Mouse (Mus musculus): ENCODE measurements around the gene Map3k5. TPM values are rescaled to one million over a fixed set of nuclear protein-coding genes. Genes with fewer than 3 reads are reported as not detected.

Gene Map3k5
- total RNA-seq, 2 experiments from 2014 or later: 2.8 to 5.9 TPM

GRCm38 (mm10) chr10:20132933-20133652 is 198.8 kb downstream of the Map3k5 start:
- no peak for ATAC-seq (replicated peaks; ENCODE audit: low FRiP score, low TSS enrichment, poor library complexity, severe bottlenecking)

GRCm38 (mm10) chr10:20135350-20136058 is 201.2 kb downstream of the Map3k5 start:
- ATAC-seq (replicated peaks; ENCODE audit: low FRiP score, low TSS enrichment, poor library complexity, severe bottlenecking): peak; percentile 91

- no peak for ATAC-seq (replicated peaks; ENCODE audit: low FRiP score, low TSS enrichment, poor library complexity, severe bottlenecking)
Measured at GRCm38 (mm10) chr10:20136505-20136904, 202.2 kb downstream of the Map3k5 start.

GRCm38 (mm10) chr10:20141376-20141775 is 207.1 kb downstream of the Map3k5 start:
- ATAC-seq (replicated peaks; ENCODE audit: low FRiP score, low TSS enrichment, poor library complexity, severe bottlenecking): no peak

- peak; percentile 25 for ATAC-seq (replicated peaks; ENCODE audit: low FRiP score, low TSS enrichment, poor library complexity, severe bottlenecking)
Measured at GRCm38 (mm10) chr10:20148130-20148772, 214.0 kb downstream of the Map3k5 start, which contains the start of gene Map7. Gene Map7 (plus strand): TSS chr10:20148471.

GRCm38 (mm10) chr10:20148773-20149120 is 214.5 kb downstream of the Map3k5 start:
- 0 out of 2 replicates have a peak, but pooled peaks have one; percentile 54 for ATAC-seq (replicated peaks; ENCODE audit: low FRiP score, low TSS enrichment, poor library complexity, severe bottlenecking)

GRCm38 (mm10) chr10:20149121-20149834 is 215.0 kb downstream of the Map3k5 start:
- peak; percentile 41; the same call in 1 of the 2 replicates for ATAC-seq (replicated peaks; ENCODE audit: low FRiP score, low TSS enrichment, poor library complexity, severe bottlenecking)

- no peak for ATAC-seq (replicated peaks; ENCODE audit: low FRiP score, low TSS enrichment, poor library complexity, severe bottlenecking)
Measured at GRCm38 (mm10) chr10:20149835-20150355, 215.6 kb downstream of the Map3k5 start.

GRCm38 (mm10) chr10:20152131-20152530 is 217.9 kb downstream of the Map3k5 start:
- no peak for ATAC-seq (replicated peaks; ENCODE audit: low FRiP score, low TSS enrichment, poor library complexity, severe bottlenecking)

- ATAC-seq (replicated peaks; ENCODE audit: low FRiP score, low TSS enrichment, poor library complexity, severe bottlenecking): no peak
Measured at GRCm38 (mm10) chr10:20153507-20153906, 219.2 kb downstream of the Map3k5 start.

- peak; percentile 93 for ATAC-seq (replicated peaks; ENCODE audit: low FRiP score, low TSS enrichment, poor library complexity, severe bottlenecking)
Measured at GRCm38 (mm10) chr10:20155401-20155800, 221.1 kb downstream of the Map3k5 start.

- ATAC-seq (replicated peaks; ENCODE audit: low FRiP score, low TSS enrichment, poor library complexity, severe bottlenecking): no peak
Measured at GRCm38 (mm10) chr10:20157021-20157726, 222.9 kb downstream of the Map3k5 start.

GRCm38 (mm10) chr10:20158756-20159155 is 224.5 kb downstream of the Map3k5 start:
- no peak for ATAC-seq (replicated peaks; ENCODE audit: low FRiP score, low TSS enrichment, poor library complexity, severe bottlenecking)

- ATAC-seq (replicated peaks; ENCODE audit: low FRiP score, low TSS enrichment, poor library complexity, severe bottlenecking): no peak
Measured at GRCm38 (mm10) chr10:20159308-20159707, 225.0 kb downstream of the Map3k5 start.

- peak; percentile 93 for ATAC-seq (replicated peaks; ENCODE audit: low FRiP score, low TSS enrichment, poor library complexity, severe bottlenecking)
Measured at GRCm38 (mm10) chr10:20160914-20161313, 226.6 kb downstream of the Map3k5 start.

GRCm38 (mm10) chr10:20164810-20165209 is 230.5 kb downstream of the Map3k5 start:
- no peak for ATAC-seq (replicated peaks; ENCODE audit: low FRiP score, low TSS enrichment, poor library complexity, severe bottlenecking)

GRCm38 (mm10) chr10:20166797-20167196 is 232.5 kb downstream of the Map3k5 start:
- peak; percentile 76 for ATAC-seq (replicated peaks; ENCODE audit: low FRiP score, low TSS enrichment, poor library complexity, severe bottlenecking)

GRCm38 (mm10) chr10:20167467-20167866 is 233.2 kb downstream of the Map3k5 start:
- ATAC-seq (replicated peaks; ENCODE audit: low FRiP score, low TSS enrichment, poor library complexity, severe bottlenecking): no peak

GRCm38 (mm10) chr10:20169182-20169674 is 235.0 kb downstream of the Map3k5 start:
- no peak for ATAC-seq (replicated peaks; ENCODE audit: low FRiP score, low TSS enrichment, poor library complexity, severe bottlenecking)

All from megakaryocyte-erythroid progenitor cell, adult 5-6 weeks (primary cell).